Mouse (Mus musculus) hindbrain, embryonic 10.5 days (tissue): ENCODE measurements around the gene Mylk. TPM values are rescaled to one million over a fixed set of nuclear protein-coding genes. Genes with fewer than 3 reads are reported as not detected.

Source experiments
- DNase-seq: peaks from one replicate; pipeline ENCODE4 v3.0.0-alpha.2; 2017; ENCODE audit warnings: low spot score
- H3K27ac ChIP-seq: fragments of 300-500 bp; sonication (generic); 2 replicates; pipeline ENCODE4 v1.5.1; 2016; ENCODE audit warnings: mild to moderate bottlenecking, moderate library complexity
- H3K27me3 ChIP-seq: fragments of 300-500 bp; sonication (generic); 2 replicates; pipeline ENCODE4 v1.6.1; 2016; ENCODE audit warnings: mild to moderate bottlenecking; ENCODE audit not compliant: poor library complexity, insufficient read depth, severe bottlenecking
- H3K36me3 ChIP-seq: fragments of 300-500 bp; sonication (generic); 2 replicates; pipeline ENCODE4 v1.6.1; 2016; ENCODE audit warnings: mild to moderate bottlenecking, moderate library complexity
- H3K4me1 ChIP-seq: fragments of 300-500 bp; sonication (generic); replicated peaks from 2 replicates; pipeline ENCODE4 v1.6.1; 2016; ENCODE audit warnings: mild to moderate bottlenecking
- H3K4me3 ChIP-seq: fragments of 300-500 bp; sonication (generic); 2 replicates; pipeline ENCODE4 v1.5.1; 2016; ENCODE audit warnings: mild to moderate bottlenecking, moderate library complexity
- H3K9me3 ChIP-seq: fragments of 300-500 bp; sonication (generic); 2 replicates; pipeline ENCODE4 v1.6.1; 2016; ENCODE audit warnings: mild to moderate bottlenecking, moderate library complexity
- WGBS: fragments of 180-500 bp; shearing (Covaris S2); methylation state at CpG from one replicate; pipeline ENCODE4 v1.1.7; 2016; 5-methylcytosine and 5-hydroxymethylcytosine counted together
- polyA plus RNA-seq: library from polyadenylated mRNA; unstranded; fragments of >200 nt; fragmentation: Nextera tagmentation; extraction: Ambion mirVana; gene quantifications from 2 replicates; pipeline ENCODE4 v1.2.1, GENCODE M21; 2016

Gene Mylk
- polyA plus RNA-seq, 1 experiment from 2014 or later = 5.7 TPM

- Histone ChIP-seq H3K4me1 (peaks cover 7% of the 10 kb centered on the region), H3K27ac (no peak overlapping the region), H3K27me3 (no peaks in the 10 kb centered on the region; the same call in 1 of the 2 replicates), H3K36me3 (no peaks in the 10 kb centered on the region; the same call in 1 of the 2 replicates), H3K9me3 (no peaks in the 10 kb centered on the region), H3K4me3 (no peak overlapping the region)
- 92% methylated on average over 7 of the region's 7 CpGs for WGBS
- DNase-seq = no peak
Observed at GRCm38 (mm10) chr16:34816548-34816947, 71.5 kb downstream of the Mylk start.

- no peaks in the 10 kb centered on the region for H3K27me3 ChIP-seq
- H3K36me3 ChIP-seq = peaks cover 5% of the 10 kb centered on the region; the same call in 1 of the 2 replicates
- no peak overlapping the region for H3K4me3 ChIP-seq
- H3K27ac ChIP-seq = no peak overlapping the region
- H3K9me3 ChIP-seq = no peaks in the 10 kb centered on the region
- WGBS = 83% methylated on average over 7 of the region's 7 CpGs
- 0 out of 2 replicates have a peak, but pooled peaks cover 2% of the 10 kb centered on the region for H3K4me1 ChIP-seq
- no peak for DNase-seq
Observed at GRCm38 (mm10) chr16:34825111-34825744, 80.2 kb downstream of the Mylk start.

GRCm38 (mm10) chr16:34834477-34834876 lies 89.5 kb downstream of the Mylk start:
- no peak for DNase-seq
- Histone ChIP-seq H3K4me3 (no peak overlapping the region), H3K36me3 (no peaks in the 10 kb centered on the region), H3K4me1 (no peaks in the 10 kb centered on the region), H3K27me3 (no peaks in the 10 kb centered on the region), H3K27ac (no peak overlapping the region), H3K9me3 (no peaks in the 10 kb centered on the region)
- 58% methylated on average over 1 of the region's 1 CpGs for WGBS

GRCm38 (mm10) chr16:34839004-34839703 lies 94.1 kb downstream of the Mylk start:
- Histone ChIP-seq H3K27me3 (no peaks in the 10 kb centered on the region), H3K27ac (no peak overlapping the region), H3K4me1 (no peaks in the 10 kb centered on the region), H3K4me3 (no peak overlapping the region), H3K9me3 (0 out of 2 replicates have a peak, but pooled peaks cover 5% of the 10 kb centered on the region), H3K36me3 (0 out of 2 replicates have a peak, but pooled peaks cover 6% of the 10 kb centered on the region)
- DNase-seq = no peak
- WGBS = 76% methylated on average over 7 of the region's 7 CpGs

GRCm38 (mm10) chr16:34839704-34840331 lies 94.8 kb downstream of the Mylk start:
- H3K36me3 ChIP-seq = 0 out of 2 replicates have a peak, but pooled peaks cover 6% of the 10 kb centered on the region
- DNase-seq = no peak
- H3K4me3 ChIP-seq = no peak overlapping the region
- H3K27ac ChIP-seq = no peak overlapping the region
- H3K9me3 ChIP-seq = 0 out of 2 replicates have a peak, but pooled peaks cover 5% of the 10 kb centered on the region
- peaks cover 5% of the 10 kb centered on the region; the same call in 1 of the 2 replicates for H3K4me1 ChIP-seq
- no peaks in the 10 kb centered on the region for H3K27me3 ChIP-seq
- WGBS = 88% methylated on average over 7 of the region's 7 CpGs

- Histone ChIP-seq H3K9me3 (0 out of 2 replicates have a peak, but pooled peaks cover 5% of the 10 kb centered on the region), H3K36me3 (0 out of 2 replicates have a peak, but pooled peaks cover 6% of the 10 kb centered on the region), H3K27me3 (no peaks in the 10 kb centered on the region), H3K4me3 (no peak overlapping the region), H3K27ac (no peak overlapping the region), H3K4me1 (peaks cover 6% of the 10 kb centered on the region; the same call in 1 of the 2 replicates)
- WGBS = 73% methylated on average over 6 of the region's 6 CpGs
- DNase-seq = no peak
Observed at GRCm38 (mm10) chr16:34844783-34845182, 99.8 kb downstream of the Mylk start.

- no peaks in the 10 kb centered on the region for H3K36me3 ChIP-seq
- DNase-seq = no peak
- H3K27ac ChIP-seq = no peak overlapping the region
- no peaks in the 10 kb centered on the region for H3K9me3 ChIP-seq
- peaks cover 6% of the 10 kb centered on the region; the same call in 1 of the 2 replicates for H3K4me1 ChIP-seq
- no peak overlapping the region for H3K4me3 ChIP-seq
- 68% methylated on average over 3 of the region's 3 CpGs for WGBS
- no peaks in the 10 kb centered on the region for H3K27me3 ChIP-seq
Observed at GRCm38 (mm10) chr16:34847638-34848037, 102.6 kb downstream of the Mylk start.

- no peak for DNase-seq
- no peaks in the 10 kb centered on the region for H3K9me3 ChIP-seq
- H3K4me3 ChIP-seq = no peak overlapping the region
- H3K36me3 ChIP-seq = no peaks in the 10 kb centered on the region
- H3K27me3 ChIP-seq = no peaks in the 10 kb centered on the region
- no peaks in the 10 kb centered on the region; the same call in 1 of the 2 replicates for H3K4me1 ChIP-seq
- no peak overlapping the region for H3K27ac ChIP-seq
- WGBS = 77% methylated on average over 7 of the region's 7 CpGs
Observed at GRCm38 (mm10) chr16:34854066-34854465, 109.1 kb downstream of the Mylk start.

- Histone ChIP-seq H3K27ac (no peak overlapping the region), H3K27me3 (no peaks in the 10 kb centered on the region), H3K9me3 (no peaks in the 10 kb centered on the region), H3K4me1 (no peaks in the 10 kb centered on the region; the same call in 1 of the 2 replicates), H3K36me3 (no peaks in the 10 kb centered on the region), H3K4me3 (no peak overlapping the region)
- 83% methylated on average over 6 of the region's 6 CpGs for WGBS
- no peak for DNase-seq
Observed at GRCm38 (mm10) chr16:34855136-34855535, 110.1 kb downstream of the Mylk start.

- no peaks in the 10 kb centered on the region for H3K9me3 ChIP-seq
- no peak for DNase-seq
- no peak overlapping the region for H3K27ac ChIP-seq
- no peak overlapping the region for H3K4me3 ChIP-seq
- no peaks in the 10 kb centered on the region for H3K36me3 ChIP-seq
- no peaks in the 10 kb centered on the region; the same call in 1 of the 2 replicates for H3K4me1 ChIP-seq
- no peaks in the 10 kb centered on the region for H3K27me3 ChIP-seq
- WGBS = 86% methylated on average over 2 of the region's 2 CpGs
Observed at GRCm38 (mm10) chr16:34855751-34856150, 110.7 kb downstream of the Mylk start.

- Histone ChIP-seq H3K27me3 (no peaks in the 10 kb centered on the region), H3K9me3 (no peaks in the 10 kb centered on the region), H3K4me3 (no peak overlapping the region), H3K27ac (no peak overlapping the region), H3K36me3 (no peaks in the 10 kb centered on the region), H3K4me1 (peaks cover 1% of the 10 kb centered on the region)
- WGBS = 81% methylated on average over 5 of the region's 5 CpGs
- DNase-seq = no peak
Observed at GRCm38 (mm10) chr16:34857631-34858030, 112.6 kb downstream of the Mylk start.

- no peaks in the 10 kb centered on the region for H3K9me3 ChIP-seq
- no peak overlapping the region for H3K27ac ChIP-seq
- H3K4me3 ChIP-seq = no peak overlapping the region
- WGBS = 94% methylated on average over 3 of the region's 3 CpGs
- H3K4me1 ChIP-seq = peaks cover 8% of the 10 kb centered on the region; the same call in 1 of the 2 replicates
- H3K27me3 ChIP-seq = no peaks in the 10 kb centered on the region
- no peaks in the 10 kb centered on the region for H3K36me3 ChIP-seq
- DNase-seq = no peak
Observed at GRCm38 (mm10) chr16:34860761-34861160, 115.8 kb downstream of the Mylk start.
